Mouse (Mus musculus): Measurements from ENCODE around the gene Tktl1.
"Not testable (repeated sequence)": the region's sequence is repeated elsewhere in the genome, so short reads cannot be mapped to it uniquely, and the experiment has no call there.

The Tktl1 gene

DNA sequence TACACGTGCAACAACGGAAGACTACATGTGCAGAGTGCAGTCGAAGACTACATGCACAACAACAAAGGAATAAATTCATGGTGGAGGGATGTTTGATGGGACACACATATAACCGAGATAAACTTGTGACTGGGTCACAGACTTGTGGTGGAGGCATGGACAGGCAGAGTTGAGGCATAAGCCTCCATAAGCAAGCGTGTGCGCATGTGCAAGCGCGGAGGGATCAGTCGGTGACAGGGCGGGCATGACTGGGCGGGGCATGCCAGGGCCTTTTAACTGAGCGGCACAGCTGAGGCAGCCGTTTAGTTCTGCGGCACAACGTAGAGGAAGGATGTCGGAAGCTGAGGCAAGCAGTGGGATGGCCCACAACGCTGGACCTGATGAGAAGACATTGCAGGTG lies at the start of gene Tktl1:
Gene Tktl1 (plus strand): TSS at position 301 of the 400 bp plus-strand sequence.
- ChIA-PET POLR2A (interaction anchor here in 1 of 4 experiments (1.5 kb wide), 1 partner anchor 78 kb away, joined by 3 read pairs; the partner anchor contains the start of gene Emd), CTCF (interaction anchor here in 1 of 4 experiments (0.7 kb wide), 1 partner anchor 17 kb away, joined by 3 read pairs; no protein-coding TSS in a partner anchor)

DNA sequence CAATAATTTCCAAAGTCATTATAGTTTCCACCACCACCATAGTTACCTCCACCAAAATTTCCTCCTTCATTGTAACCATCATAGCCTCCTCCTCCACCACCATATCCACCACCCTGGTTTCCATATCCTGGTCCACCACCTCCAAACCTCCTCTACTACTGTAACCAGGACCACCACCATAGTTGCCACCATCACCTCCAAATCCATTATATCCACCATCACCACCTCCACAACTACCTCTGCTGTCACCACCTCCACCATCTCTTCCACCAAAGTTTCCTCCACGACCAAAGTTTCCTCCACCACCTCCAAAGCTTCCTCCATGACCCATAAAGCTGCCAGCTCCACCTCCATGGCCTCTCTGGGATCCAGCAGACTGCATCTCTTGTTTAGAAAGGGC lies 41.8 kb upstream of the Tktl1 start, which contains the start of gene Mecp2:
Gene Mecp2 (minus strand): TSS at position 101 of the 400 bp plus-strand sequence.
- CTCF ChIA-PET, POLR2A ChIA-PET: not testable (repeated sequence)

DNA sequence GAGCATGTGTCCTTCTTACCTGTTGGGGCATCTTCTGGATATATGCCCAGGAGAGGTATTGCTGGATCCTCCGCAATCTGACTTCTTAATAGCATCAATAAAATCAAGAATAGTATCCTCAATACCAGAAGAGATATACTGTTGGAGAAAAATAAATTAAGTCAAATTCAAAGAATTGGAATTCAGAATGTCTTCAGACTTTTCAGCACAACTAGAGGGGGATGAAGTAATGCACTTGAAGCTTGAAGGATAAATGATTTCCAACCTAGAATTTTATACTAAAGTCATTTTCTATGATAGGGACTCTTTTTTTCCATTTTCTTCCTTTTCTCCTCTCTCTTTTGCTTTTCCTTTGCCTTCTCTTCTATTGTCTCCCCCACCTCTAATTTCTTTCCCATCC lies 9.3 kb upstream of the Tktl1 start, which contains the start of gene Tex28:
Gene Tex28 (minus strand): TSS at position 101 of the 400 bp plus-strand sequence.
- POLR2A ChIA-PET = no interaction called here
- CTCF ChIA-PET = no interaction called here

DNA sequence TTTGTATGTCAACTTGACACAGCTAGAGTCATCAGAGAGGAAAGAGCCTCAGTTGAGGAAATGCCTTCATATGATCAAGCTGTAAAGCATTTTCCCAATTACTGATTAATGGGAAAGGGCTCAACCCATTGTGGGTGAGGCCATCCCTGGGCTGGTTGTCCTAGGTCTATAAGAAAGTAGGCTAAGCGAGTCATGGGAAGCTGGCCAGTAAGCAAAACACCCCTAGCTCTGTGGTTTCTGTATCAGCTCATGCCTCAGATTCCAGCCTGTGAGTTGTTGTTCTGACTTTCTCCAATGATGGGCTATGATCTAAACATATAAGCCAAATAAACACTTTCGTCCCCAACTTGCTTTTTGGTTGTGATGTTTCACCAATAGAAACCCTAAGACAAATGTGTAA lies 26.5 kb downstream of the Tktl1 start:
- ChIA-PET POLR2A (interaction anchor here in 1 of 4 experiments (1.2 kb wide), 1 partner anchor 125 kb away, joined by 3 read pairs; no protein-coding TSS in a partner anchor), CTCF (no interaction called here)

DNA sequence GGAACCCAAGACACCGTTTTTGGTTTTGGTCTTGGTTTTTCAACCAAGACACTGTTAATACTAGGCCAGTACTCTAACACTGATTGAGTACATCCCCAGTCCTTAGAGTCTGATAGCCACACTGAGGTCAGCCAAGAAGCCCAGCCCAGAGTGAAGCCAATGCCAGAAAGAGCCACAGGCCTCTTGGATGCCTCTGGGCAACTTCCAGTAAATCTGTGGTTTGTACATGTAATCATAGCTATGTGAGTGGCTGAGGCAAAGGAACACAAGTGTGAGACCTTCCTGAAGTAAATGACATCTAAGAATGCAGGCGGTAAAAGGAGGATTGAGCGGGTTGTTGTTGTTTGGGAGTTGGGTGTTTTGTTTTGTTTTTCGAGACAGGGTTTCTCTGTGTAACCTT lies 41.4 kb downstream of the Tktl1 start:
- CTCF ChIA-PET = no interaction called here
- POLR2A ChIA-PET = interaction anchor here in 3 of 4 experiments (1.4 to 2.3 kb wide), 3 partner anchors 15 to 28 kb away, joined by 3 to 8 read pairs (median 5); no protein-coding TSS in a partner anchor

DNA sequence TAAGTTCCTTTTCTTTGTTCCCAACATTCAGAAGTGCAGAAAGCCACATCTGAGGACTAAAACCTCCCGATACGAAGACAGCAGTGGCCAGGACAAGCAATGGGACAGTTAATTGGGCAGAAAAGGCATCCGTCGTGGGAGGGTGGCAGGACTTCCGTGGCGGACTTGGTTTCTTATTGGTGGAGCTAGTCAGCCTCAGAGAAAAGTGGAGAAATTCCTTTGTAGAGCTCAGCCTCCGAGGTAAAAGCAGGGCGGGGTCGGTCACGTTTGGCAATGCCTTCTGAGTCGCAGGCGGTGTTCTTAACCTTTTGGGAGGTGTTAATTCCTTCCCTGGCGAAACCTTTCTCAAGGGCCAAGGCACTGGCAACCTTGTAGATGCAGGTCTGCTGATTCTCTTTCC lies 42.4 kb downstream of the Tktl1 start:
- ChIA-PET POLR2A (interaction anchor here (0.7 to 2.3 kb wide), 6 partner anchors 14 to 195 kb away, joined by 3 to 8 read pairs (median 4); partner anchors contain the start of genes Irak1 (in 1 of the 4) and Rpl10 (in 1 of the 4)), CTCF (interaction anchor here in 1 of 4 experiments (0.5 kb wide), 1 partner anchor 29 kb away, joined by 5 read pairs; no protein-coding TSS in a partner anchor)

DNA sequence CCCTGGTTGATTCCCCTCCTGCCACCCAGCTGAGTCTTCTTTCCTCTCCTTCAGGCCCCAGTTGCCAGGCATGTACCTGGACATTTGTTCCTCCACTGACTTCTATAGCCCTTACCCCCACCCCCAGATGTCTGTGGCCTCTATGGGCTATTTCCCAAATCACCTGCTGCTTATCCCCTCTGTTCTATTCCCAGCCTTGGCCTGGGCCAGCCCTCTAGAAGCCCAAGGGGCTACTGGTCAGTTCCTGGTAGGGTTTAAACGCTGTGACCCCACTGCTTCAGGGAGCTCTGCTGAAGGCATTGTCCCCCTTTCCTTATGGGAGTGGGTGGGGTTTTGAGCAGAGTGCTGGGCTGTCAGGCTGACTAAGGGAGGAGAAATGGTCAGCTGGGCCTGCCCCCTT lies 43.0 kb downstream of the Tktl1 start:
- CTCF ChIA-PET = not testable (repeated sequence)

DNA sequence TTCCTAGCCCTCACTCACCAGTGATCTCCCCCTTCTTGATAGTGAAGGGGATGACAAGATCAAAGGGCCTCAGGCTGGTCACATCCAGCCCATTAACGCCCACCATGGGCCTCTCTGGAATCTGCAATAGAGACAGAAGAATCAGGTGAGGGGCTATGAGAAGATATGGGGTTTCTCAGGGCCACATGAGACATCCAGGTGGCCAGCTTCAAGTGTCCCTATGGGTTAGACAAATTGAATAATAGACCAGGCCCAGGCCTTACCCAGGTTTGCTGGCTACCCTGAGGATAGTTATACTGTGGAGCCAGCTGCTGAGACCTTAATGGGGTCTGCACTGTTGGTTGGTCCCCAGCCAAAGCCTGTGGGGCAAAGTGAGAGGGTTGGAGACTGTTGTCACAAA lies 53.0 kb downstream of the Tktl1 start:
- ChIA-PET CTCF (no interaction called here), POLR2A (no interaction called here)

More for the DNA sequence above, 43.0 kb downstream of the Tktl1 start:
- POLR2A ChIA-PET = interaction anchor here (0.6 to 2.3 kb wide), 5 partner anchors 25 to 196 kb away, joined by 3 to 8 read pairs (median 5); partner anchors contain the start of genes Irak1 (in 1 of the 4) and Rpl10 (in 1 of the 4)

DNA sequence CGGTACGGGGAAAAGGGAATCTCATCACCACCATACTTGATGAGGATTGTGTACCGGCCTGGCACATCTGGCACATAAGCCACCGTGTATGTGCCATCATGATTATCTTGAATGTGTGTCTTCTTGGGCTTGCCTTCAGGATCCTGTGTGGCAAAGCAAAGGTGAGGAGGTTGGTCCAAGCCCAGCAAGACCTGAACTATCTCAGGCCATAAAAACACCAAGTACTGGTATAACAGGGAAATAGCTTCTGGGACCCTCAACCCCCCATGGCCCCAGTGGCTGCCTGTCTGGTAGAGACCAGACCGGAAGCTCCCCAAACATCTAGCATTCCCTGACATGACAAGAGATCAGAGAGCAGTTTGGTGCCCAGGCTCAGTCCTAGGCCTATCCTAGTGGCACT lies 56.1 kb downstream of the Tktl1 start:
- ChIA-PET CTCF (interaction anchor here in 1 of 4 experiments (0.5 to 1.1 kb wide), 3 partner anchors 8 to 313 kb away, joined by 3 to 5 read pairs (median 3); no protein-coding TSS in a partner anchor), POLR2A (interaction anchor here (0.5 to 3.9 kb wide), 10 partner anchors 10 to 877 kb away, joined by 3 to 13 read pairs (median 4); partner anchors contain the start of gene Rpl10 (in 1 of the 4))

DNA sequence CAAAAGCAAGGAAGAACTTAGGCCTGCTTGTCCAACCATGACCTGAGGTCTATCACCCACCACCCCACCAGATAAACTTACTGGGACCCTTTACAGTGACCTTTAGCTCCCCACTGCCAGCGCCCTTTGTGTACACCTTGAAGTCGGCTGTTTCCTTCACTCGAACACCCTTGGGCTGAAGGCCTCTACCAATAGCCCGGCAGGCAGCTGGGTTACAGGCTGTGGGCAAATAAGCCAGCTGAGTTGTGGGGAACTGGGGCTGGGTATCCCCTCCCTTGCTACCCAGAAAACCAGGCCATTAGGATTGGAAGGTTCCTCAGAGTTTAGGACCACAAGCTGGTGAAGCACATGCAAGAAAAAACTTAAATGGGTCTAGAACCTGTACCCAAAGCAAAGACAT lies 63.3 kb downstream of the Tktl1 start:
- CTCF ChIA-PET = no interaction called here
- POLR2A ChIA-PET = interaction anchor here (0.6 to 1.5 kb wide), 6 partner anchors 8 to 189 kb away, joined by 3 to 4 read pairs (median 3); partner anchors contain the start of genes Rpl10 (in 2 of the 4), Fam50a (in 1 of the 4) and G6pdx (in 1 of the 4)

DNA sequence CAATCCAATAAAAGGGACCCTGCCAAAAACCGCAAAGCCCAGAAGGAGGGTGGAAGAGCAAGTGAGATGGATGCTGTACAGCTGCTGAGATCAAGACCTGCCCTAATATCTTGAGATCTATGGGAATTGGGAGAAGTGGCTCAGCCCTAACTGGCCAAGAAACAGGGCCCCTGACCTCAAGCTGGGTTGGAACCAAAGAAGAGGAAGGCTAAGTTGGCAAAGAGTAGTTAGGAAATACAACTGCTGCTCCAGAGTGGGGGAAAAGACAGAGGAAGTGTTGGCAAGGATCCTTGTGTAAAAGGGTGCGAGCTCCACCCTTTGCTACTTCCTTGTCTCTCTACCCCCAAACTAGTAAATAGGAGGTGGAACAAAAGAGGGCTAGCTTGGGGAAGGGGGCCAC lies 66.3 kb downstream of the Tktl1 start:
- ChIA-PET POLR2A (interaction anchor here in 2 of 4 experiments (1.0 to 4.8 kb wide), 8 partner anchors 11 to 221 kb away, joined by 3 to 68 read pairs (median 4); partner anchors contain the start of genes Rpl10 (in 2 of the 2), Emd (in 1 of the 2), G6pdx (in 1 of the 2) and Taz (in 1 of the 2)), CTCF (no interaction called here)

DNA sequence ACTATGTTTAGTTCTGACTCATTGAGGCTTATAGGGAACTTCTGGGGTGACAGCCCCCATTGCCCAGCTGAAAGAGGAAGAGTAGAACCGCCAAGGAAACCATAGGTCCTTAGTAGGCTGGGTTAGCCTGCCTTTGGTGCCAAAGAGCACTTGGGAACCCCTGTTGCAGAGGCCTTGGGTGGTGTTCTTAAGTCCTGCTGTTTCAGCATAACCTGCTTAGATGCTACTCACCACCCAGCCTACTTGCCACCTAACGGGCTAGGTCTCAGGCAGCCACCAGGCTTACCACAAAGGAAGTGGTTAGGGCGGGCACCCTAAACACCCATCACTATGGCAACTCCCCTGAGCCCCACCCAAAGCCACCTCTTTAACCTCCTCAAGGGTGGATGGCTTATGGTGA lies 66.7 kb downstream of the Tktl1 start:
- ChIA-PET CTCF (no interaction called here), POLR2A (interaction anchor here in 2 of 4 experiments (1.0 to 5.0 kb wide), 16 partner anchors 10 to 313 kb away, joined by 3 to 97 read pairs (median 7); partner anchors contain the start of genes Rpl10 (in 2 of the 2), Emd (in 1 of the 2), G6pdx (in 1 of the 2) and Renbp (in 1 of the 2))

DNA sequence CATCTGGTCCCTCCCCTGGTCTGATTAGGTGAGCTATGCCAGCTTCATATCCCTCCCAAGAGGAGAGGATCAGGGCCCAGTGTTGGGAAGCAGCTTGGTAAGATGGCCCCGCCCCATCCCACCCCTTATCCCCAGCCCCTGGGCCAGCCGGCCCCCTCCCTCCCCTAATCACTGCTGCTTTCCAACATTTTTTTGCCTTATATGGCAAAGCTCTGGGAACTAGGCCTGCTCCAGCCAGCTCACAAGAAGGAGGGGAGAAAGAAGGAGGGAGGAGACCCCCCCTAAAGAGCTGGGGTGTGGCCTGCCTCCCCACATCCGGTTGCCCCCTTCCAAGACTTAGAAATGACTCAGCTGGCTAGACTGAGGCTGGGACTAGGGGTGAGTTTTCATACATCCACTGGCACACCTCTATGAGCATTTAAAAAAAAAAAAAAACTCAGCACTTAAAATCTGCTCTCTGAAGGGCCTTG lies 67.6 kb downstream of the Tktl1 start:
- CTCF ChIA-PET = interaction anchor here in 1 of 4 experiments (0.7 to 3.3 kb wide), 2 partner anchors 169 to 184 kb away, joined by 3 to 12 read pairs; partner anchors contain the start of gene G6pdx
- POLR2A ChIA-PET = interaction anchor here (0.6 to 5.0 kb wide), 31 partner anchors 10 to 529 kb away, joined by 3 to 128 read pairs (median 10); partner anchors contain the start of genes Emd (in 3 of the 4), G6pdx (in 3 of the 4), Rpl10 (in 3 of the 4) and Fam3a (in 2 of the 4)

DNA sequence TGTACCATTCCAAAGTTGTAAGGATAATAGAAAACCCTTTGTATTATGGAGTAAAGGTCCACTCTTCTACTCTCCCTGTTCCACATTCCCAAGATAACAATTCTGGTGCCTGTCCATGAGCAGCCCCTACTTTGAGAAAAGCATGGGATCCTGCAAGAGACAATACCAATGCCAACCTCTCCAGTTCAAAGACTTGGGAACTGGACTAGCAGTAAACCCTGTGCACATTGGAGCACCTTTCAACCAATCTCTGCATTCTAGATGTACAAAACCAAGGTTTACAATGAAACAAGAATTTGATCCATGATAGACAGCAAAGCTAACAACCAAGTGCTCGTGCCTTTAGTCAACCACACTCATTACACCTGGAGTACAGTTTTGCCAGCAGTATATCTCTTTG lies 68.0 kb downstream of the Tktl1 start:
- POLR2A ChIA-PET = interaction anchor here (0.6 to 5.0 kb wide), 53 partner anchors 8 to 573 kb away, joined by 3 to 128 read pairs (median 8); partner anchors contain the start of genes Rpl10 (in 4 of the 4), Emd (in 3 of the 4), G6pdx (in 3 of the 4) and Dnase1l1 (in 2 of the 4)
- CTCF ChIA-PET = interaction anchor here in 1 of 4 experiments (1.6 to 3.3 kb wide), 2 partner anchors 9 to 168 kb away, joined by 6 to 12 read pairs; partner anchors contain the start of gene Emd

DNA sequence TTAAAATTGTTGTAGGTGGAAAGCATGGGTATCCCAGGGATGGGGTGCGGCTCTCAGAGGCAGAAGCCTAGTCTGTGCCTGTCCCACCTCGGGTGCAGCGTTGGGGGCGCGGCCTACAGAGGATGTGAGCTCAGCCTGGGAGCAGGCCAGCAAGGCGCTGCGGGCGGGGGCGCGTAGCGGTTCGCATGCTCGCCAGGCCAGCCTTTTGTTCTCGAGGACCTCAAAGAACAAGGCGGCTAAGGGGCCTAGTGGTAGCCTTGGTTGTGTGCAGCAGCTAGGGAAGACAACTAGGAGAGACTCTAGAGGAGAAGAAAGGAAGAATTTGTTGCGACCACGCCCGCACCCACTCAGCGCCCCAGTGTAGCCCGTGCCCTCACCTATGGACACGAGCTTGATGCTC lies 68.6 kb downstream of the Tktl1 start:
- ChIA-PET POLR2A (interaction anchor here (0.6 to 5.0 kb wide), 82 partner anchors 9 to 1192 kb away, joined by 3 to 128 read pairs (median 6); partner anchors contain the start of genes Emd (in 4 of the 4), Rpl10 (in 4 of the 4), Fam3a (in 3 of the 4) and G6pdx (in 3 of the 4)), CTCF (interaction anchor here in 3 of 4 experiments (0.6 to 3.3 kb wide), 4 partner anchors 9 to 192 kb away, joined by 3 to 12 read pairs (median 4); partner anchors contain the start of gene Emd (in 1 of the 3))

DNA sequence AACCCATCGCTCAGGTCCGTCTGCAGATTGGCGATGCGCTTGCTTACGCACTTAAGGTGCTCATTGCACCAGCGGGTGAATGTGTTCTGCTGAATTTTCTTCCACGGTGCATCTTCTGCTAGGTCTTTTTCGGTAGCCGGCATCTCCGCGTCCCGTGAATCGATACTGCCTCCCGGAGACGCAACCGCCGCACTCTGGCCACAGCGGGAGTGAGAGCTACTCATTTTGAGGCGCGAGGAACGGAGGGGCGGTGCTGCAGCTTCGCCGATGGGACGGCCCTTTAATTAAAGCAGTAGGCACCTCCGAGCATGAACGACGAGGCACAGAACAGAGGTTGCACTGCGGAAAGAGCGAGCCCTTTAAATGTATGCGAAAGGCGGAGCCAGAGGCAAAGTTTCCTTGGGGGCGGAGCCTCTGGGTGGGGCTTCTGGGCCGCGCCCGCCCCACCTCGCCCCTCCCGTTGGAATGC lies 69.2 kb downstream of the Tktl1 start:
- POLR2A ChIA-PET = interaction anchor here (0.6 to 5.0 kb wide), 85 partner anchors 8 to 1250 kb away, joined by 3 to 128 read pairs (median 5); partner anchors contain the start of genes Emd (in 4 of the 4), Rpl10 (in 4 of the 4), Fam3a (in 3 of the 4) and G6pdx (in 3 of the 4)
- CTCF ChIA-PET = interaction anchor here in 3 of 4 experiments (0.5 to 3.3 kb wide), 5 partner anchors 8 to 1160 kb away, joined by 3 to 12 read pairs (median 3); partner anchors contain the start of gene Emd (in 1 of the 3)

DNA sequence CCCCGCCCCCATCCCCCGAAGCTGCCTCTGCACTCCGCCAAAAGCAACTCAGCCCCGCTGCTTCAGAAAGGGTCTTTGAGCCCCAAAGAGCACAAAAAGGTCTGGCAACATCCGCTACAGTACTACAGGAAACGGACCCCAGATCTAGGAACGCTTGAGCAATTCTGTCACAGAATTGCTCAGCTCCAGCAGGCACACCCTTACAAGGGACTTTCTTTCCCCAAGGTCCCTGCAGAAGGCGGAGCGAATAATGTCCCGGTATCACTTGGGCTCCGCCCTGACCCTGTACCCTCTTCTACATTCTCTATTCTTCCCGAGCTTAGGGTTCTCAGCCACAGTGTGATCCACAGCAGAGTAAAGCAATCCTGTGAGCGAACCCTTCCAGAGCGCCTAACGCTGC lies 69.6 kb downstream of the Tktl1 start:
- CTCF ChIA-PET = interaction anchor here in 2 of 4 experiments (0.5 to 3.3 kb wide), 4 partner anchors 8 to 1159 kb away, joined by 3 to 12 read pairs (median 5); partner anchors contain the start of gene Emd (in 1 of the 2)

DNA sequence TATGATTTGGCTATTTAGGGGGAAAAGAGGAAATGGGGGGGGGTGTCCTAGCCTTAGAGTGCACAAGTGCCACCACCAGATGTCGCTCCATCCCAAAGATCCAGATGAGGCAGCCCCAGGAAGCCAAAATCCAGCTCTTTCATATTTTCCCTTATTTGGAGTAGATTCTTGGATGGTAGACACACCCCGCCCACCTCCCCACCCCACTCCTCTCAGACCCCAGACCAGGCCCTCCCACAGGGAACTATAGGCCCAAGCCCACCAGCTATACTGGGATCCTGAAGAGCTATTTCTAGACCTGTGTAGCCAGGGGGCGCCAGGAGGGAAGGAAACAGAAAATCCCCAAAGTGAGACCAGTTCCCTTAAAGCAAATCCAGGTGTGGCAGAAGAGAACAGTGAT lies 71.6 kb downstream of the Tktl1 start:
- ChIA-PET POLR2A (interaction anchor here (0.6 to 5.0 kb wide), 58 partner anchors 9 to 481 kb away, joined by 3 to 92 read pairs (median 4); partner anchors contain the start of genes Rpl10 (in 3 of the 4), Atp6ap1 (in 2 of the 4), Dnase1l1 (in 2 of the 4) and Fam3a (in 2 of the 4)), CTCF (interaction anchor here (0.5 to 2.5 kb wide), 67 partner anchors 9 to 1702 kb away, joined by 3 to 54 read pairs (median 5); partner anchors contain the start of genes Ubl4a (in 3 of the 4), Fam50a (in 2 of the 4), G6pdx (in 2 of the 4) and Plxna3 (in 2 of the 4))

More for the DNA sequence above, 69.6 kb downstream of the Tktl1 start:
- POLR2A ChIA-PET = interaction anchor here (0.6 to 5.0 kb wide), 68 partner anchors 8 to 1250 kb away, joined by 3 to 128 read pairs (median 6); partner anchors contain the start of genes Emd (in 4 of the 4), Rpl10 (in 4 of the 4), Fam3a (in 3 of the 4) and G6pdx (in 3 of the 4)

Measured in embryonic stem cell, embryonic (primary cell).